Mouse (Mus musculus): ENCODE results near the gene Adamts6. TPM values are rescaled to one million over a fixed set of nuclear protein-coding genes. Genes with fewer than 3 reads are reported as not detected.

Adamts6 gene
- polyA plus RNA-seq, 1 experiment from 2014 or later, result 5.1 TPM

DNA sequence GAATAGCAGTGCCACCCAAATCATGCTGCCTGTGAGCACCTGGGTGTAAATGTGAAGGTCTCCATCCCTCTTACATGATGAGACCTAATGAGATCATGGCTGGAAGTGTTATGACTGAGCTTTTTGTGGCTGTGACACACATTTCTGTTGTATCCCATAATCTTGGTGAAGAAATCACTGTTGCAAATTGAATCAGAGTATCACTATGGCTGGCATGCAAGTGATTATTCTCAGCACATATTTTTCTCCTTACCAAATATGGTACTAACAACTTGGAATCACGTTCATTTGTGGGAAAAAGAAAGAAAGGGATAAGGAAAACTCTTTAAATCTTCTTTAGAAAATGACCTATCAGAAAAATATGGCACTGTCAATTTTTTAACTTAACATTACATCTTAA lies 180.4 kb downstream of the Adamts6 start:
- Histone ChIP-seq H3K9ac (no peak overlapping the region), H3K9me3 (replicated peaks) (no peaks in the 10 kb centered on the region), H3K4me2 (no peak overlapping the region), H3K27ac (no peak overlapping the region), H3K4me1 (replicated peaks) (no peaks in the 10 kb centered on the region), H3K4me3 (no peak overlapping the region), H3K36me3 (peaks cover 8% of the 10 kb centered on the region; the same call in 1 of the 2 replicates), H3K27me3 (no peaks in the 10 kb centered on the region)
- no peak for ATAC-seq (replicated peaks; ENCODE audit: insufficient number of reproducible peaks, insufficient read depth, low FRiP score, low read depth)
- 67% methylated on average over 1 of the region's 1 CpGs for WGBS

- ATAC-seq (replicated peaks; ENCODE audit: insufficient number of reproducible peaks, insufficient read depth, low FRiP score, low read depth), result peak; percentile 47
- WGBS, result 58% methylated on average over 9 of the region's 9 CpGs
- H3K4me1 ChIP-seq (replicated peaks), result peaks cover 12% of the 10 kb centered on the region
Observed at GRCm38 (mm10) chr13:104476285-104476956, 188.8 kb downstream of the Adamts6 start.

DNA sequence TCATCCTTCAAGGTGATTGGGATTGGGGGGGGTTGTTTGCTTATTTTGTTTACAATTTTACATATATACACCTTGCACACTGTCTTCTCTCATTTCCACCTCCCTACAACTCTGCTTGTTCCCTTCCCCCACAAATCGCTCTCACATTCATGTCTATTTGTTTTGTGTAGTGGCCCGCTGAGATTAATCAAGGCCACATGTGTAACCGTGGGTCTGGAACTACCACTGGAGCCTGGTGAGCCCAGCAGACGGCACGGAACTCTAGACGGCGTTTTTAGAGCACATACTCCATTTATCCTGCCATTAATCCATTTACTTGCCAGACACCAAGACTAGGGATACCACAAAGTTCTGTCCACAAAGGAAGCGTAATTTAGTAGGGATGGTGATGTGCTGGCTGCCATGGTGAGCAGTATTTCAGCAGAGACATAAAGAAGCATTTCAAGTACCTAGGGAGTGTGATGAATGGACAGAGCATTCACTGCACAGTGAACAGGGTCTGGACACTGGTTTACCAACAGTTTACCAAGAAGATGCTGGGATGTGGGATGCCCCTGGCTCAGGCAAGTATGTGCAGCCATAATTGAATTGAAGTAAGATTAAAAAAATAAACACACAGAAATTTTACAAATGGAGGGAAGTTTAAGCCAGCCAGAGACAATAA lies 194.9 kb downstream of the Adamts6 start:
- Histone ChIP-seq H3K4me1 (replicated peaks) (no peaks in the 10 kb centered on the region), H3K9me3 (replicated peaks) (no peaks in the 10 kb centered on the region), H3K9ac (no peak overlapping the region), H3K27ac (no peak overlapping the region), H3K36me3 (peaks cover 15% of the 10 kb centered on the region; the same call in 1 of the 2 replicates), H3K4me2 (no peak overlapping the region), H3K27me3 (no peaks in the 10 kb centered on the region), H3K4me3 (no peak overlapping the region)
- 83% methylated on average over 8 of the region's 8 CpGs for WGBS
- ATAC-seq (replicated peaks; ENCODE audit: insufficient number of reproducible peaks, insufficient read depth, low FRiP score, low read depth), result no peak

More at GRCm38 (mm10) chr13:104476285-104476956, 188.8 kb downstream of the Adamts6 start:
- Histone ChIP-seq H3K4me3 (no peak overlapping the region), H3K4me2 (no peak overlapping the region), H3K27me3 (no peaks in the 10 kb centered on the region), H3K9ac (no peak overlapping the region), H3K9me3 (replicated peaks) (no peaks in the 10 kb centered on the region), H3K36me3 (peaks cover 22% of the 10 kb centered on the region), H3K27ac (peak overlapping the region; percentile 48)

DNA sequence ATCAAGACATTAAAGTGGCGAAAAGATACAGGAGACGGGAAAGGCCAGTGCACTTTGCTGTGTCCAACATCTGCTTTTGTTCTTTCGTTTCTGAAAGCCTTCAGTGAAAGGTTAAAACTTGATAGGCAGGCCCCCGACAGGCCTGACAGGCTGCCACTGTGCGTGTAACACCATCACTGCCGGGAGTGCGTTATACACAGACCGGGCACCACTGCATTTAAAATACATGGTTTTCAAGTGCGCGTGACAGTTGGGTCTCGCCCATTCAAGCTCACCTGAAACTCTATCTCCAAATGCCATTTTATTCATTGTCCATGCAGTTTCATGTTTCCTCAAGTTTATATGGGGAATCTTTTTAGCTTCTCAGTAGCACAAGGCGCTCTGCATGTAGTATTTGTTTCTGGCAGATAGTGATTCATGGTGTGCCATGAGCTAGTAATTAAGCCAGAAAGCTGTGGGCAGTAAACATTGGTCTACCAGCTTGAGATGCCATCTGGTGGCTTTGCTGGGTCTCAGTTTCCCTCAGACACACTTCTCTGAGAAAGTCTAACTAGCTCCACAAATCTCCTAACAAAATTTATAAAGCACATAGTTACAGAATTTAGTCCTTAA lies 195.6 kb downstream of the Adamts6 start:
- Histone ChIP-seq H3K27ac (no peak overlapping the region; the same call in 1 of the 2 replicates), H3K4me3 (no peak overlapping the region), H3K36me3 (peaks cover 11% of the 10 kb centered on the region; the same call in 1 of the 2 replicates), H3K4me2 (no peak overlapping the region), H3K27me3 (no peaks in the 10 kb centered on the region), H3K9ac (no peak overlapping the region), H3K9me3 (replicated peaks) (no peaks in the 10 kb centered on the region), H3K4me1 (replicated peaks) (no peaks in the 10 kb centered on the region)
- no peak for ATAC-seq (replicated peaks; ENCODE audit: insufficient number of reproducible peaks, insufficient read depth, low FRiP score, low read depth)
- 76% methylated on average over 12 of the region's 12 CpGs for WGBS

DNA sequence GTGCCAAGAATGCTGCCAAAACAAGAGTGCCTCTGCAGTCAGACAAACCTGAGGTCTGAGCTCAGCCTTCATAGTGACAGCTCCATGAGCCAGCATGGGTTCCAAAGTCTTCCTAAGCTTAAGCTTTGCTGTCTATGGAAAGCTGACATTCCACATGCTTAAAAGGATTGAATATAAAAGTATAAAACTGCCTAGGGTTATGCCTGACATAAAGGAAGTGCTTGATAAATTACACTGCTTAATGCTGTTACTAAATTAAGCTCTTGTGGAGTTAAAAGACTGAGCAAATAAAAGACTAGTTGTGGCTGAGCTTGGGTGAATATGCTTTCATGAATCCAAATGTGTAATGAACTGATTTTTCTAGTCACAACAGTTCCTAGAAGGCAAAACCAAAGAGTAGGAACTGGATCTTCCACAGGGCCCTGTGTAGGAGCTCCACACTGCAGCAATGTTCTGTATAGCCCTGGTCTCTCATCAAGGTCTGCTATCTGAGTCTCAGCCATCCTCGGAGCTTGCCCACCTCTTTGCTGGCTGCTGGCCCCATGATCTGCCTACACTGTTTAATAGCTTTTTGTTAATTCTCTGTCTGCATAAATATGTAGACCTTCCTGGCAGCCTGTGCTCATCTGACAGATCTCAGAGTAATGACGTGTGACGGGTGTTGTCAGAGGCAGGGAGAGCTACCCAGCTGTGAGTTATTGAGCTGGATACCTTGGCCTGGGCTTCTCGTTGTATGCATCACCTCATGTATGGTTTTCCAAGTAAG lies 203.6 kb downstream of the Adamts6 start:
- no peaks in the 10 kb centered on the region for H3K9me3 ChIP-seq (replicated peaks)
- peaks cover 21% of the 10 kb centered on the region for H3K4me1 ChIP-seq (replicated peaks)
- no peaks in the 10 kb centered on the region for H3K27me3 ChIP-seq
- peak overlapping the region; percentile 58 for H3K27ac ChIP-seq
- peaks cover 7% of the 10 kb centered on the region; the same call in 1 of the 2 replicates for H3K36me3 ChIP-seq
- no peak for ATAC-seq (replicated peaks; ENCODE audit: insufficient number of reproducible peaks, insufficient read depth, low FRiP score, low read depth)
- H3K9ac ChIP-seq, result no peak overlapping the region
- H3K4me2 ChIP-seq, result no peak overlapping the region
- WGBS, result 60% methylated on average over 4 of the region's 4 CpGs
- H3K4me3 ChIP-seq, result no peak overlapping the region

DNA sequence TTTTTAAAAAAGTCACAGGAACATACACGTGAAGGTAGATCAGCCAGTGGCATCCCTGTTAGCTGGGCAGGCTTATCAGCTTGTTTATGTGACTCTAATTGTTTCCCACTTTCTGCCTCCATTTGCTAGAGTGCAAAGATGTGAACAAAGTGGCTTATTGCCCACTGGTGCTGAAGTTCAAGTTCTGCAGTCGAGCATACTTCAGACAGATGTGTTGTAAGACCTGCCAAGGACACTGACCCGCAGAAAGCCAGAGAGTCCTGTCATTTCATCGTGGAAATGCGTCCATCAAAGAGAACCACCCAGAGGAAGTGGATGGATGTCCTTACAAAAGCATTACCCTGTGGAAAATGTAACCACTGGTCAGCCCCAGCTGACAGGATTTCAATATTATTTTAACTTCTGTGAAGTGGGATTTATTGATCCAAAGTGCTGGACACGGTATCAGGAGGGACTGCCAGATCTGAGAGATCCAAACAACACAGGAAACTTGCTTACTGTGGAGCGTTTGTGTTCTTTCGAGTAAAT lies 205.9 kb downstream of the Adamts6 start:
- 50% methylated on average over 8 of the region's 8 CpGs for WGBS
- Histone ChIP-seq H3K9ac (no peak overlapping the region), H3K4me3 (no peak overlapping the region)

DNA sequence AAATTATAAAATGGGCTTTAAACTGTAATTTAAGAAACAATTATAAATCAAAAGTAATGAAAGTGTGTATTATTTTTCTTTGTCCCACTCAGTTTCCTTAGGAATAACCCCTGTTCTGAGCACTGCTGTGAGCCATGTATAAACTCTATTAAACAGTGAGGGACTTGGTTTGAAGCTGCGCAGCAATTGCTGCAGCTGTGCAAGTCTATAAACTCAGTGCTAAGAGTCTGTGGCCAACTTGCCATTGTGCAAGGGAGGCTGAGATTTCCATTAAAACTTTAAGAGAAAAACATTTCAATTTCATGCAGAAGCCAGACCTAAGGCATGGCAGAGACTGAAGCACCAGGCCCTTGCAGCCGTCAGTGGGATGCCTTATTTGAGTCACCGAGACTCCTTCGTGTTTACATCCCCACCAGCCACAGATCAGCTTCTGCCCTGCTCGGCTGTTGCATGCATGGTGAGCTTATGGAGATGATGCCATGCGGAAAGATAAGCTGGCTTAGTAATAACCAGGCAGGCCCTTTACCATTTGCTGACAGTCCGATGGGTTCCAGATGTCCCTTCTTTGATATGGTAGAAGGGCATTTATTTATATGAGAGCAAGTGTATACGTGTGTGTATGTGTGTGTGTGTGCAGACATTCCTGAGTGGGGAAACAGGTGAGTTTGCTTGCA lies 206.7 kb downstream of the Adamts6 start:
- Histone ChIP-seq H3K4me2 (no peak overlapping the region), H3K4me3 (no peak overlapping the region), H3K27ac (peak overlapping the region; percentile 41), H3K36me3 (peaks cover 7% of the 10 kb centered on the region; the same call in 1 of the 2 replicates), H3K9ac (no peak overlapping the region), H3K9me3 (replicated peaks) (no peaks in the 10 kb centered on the region), H3K27me3 (no peaks in the 10 kb centered on the region), H3K4me1 (replicated peaks) (peaks cover 21% of the 10 kb centered on the region)
- peak; percentile 62; the same call in 1 of the 2 replicates for ATAC-seq (replicated peaks; ENCODE audit: insufficient number of reproducible peaks, insufficient read depth, low FRiP score, low read depth)
- WGBS, result 34% methylated on average over 8 of the region's 8 CpGs

More for the DNA sequence above, 205.9 kb downstream of the Adamts6 start:
- Histone ChIP-seq H3K4me2 (no peak overlapping the region), H3K4me1 (replicated peaks) (peaks cover 21% of the 10 kb centered on the region), H3K9me3 (replicated peaks) (no peaks in the 10 kb centered on the region), H3K27ac (peak overlapping the region; percentile 0; the same call in 1 of the 2 replicates), H3K27me3 (no peaks in the 10 kb centered on the region), H3K36me3 (peaks cover 7% of the 10 kb centered on the region; the same call in 1 of the 2 replicates)
- ATAC-seq (replicated peaks; ENCODE audit: insufficient number of reproducible peaks, insufficient read depth, low FRiP score, low read depth), result no peak

- H3K4me1 ChIP-seq (replicated peaks), result peaks cover 10% of the 10 kb centered on the region
- no peaks in the 10 kb centered on the region for H3K27me3 ChIP-seq
- H3K36me3 ChIP-seq, result peaks cover 7% of the 10 kb centered on the region; the same call in 1 of the 2 replicates
- H3K4me2 ChIP-seq, result no peak overlapping the region
- no peak overlapping the region for H3K9ac ChIP-seq
- H3K27ac ChIP-seq, result no peak overlapping the region
- 85% methylated on average over 3 of the region's 3 CpGs for WGBS
- no peak for ATAC-seq (replicated peaks; ENCODE audit: insufficient number of reproducible peaks, insufficient read depth, low FRiP score, low read depth)
- no peak overlapping the region for H3K4me3 ChIP-seq
- no peaks in the 10 kb centered on the region for H3K9me3 ChIP-seq (replicated peaks)
Observed at GRCm38 (mm10) chr13:104497592-104497991, 210.0 kb downstream of the Adamts6 start.

GRCm38 (mm10) chr13:104498669-104499068 lies 211.0 kb downstream of the Adamts6 start:
- Histone ChIP-seq H3K9me3 (replicated peaks) (no peaks in the 10 kb centered on the region), H3K36me3 (peaks cover 7% of the 10 kb centered on the region; the same call in 1 of the 2 replicates), H3K4me2 (no peak overlapping the region), H3K4me1 (replicated peaks) (peaks cover 6% of the 10 kb centered on the region), H3K9ac (no peak overlapping the region), H3K4me3 (no peak overlapping the region), H3K27ac (no peak overlapping the region), H3K27me3 (no peaks in the 10 kb centered on the region)
- ATAC-seq (replicated peaks; ENCODE audit: insufficient number of reproducible peaks, insufficient read depth, low FRiP score, low read depth), result no peak
- WGBS, result 95% methylated on average over 6 of the region's 6 CpGs
